Mouse (Mus musculus): ENCODE measurements around the gene Gm10226.

- no peak for TF ChIP-seq HCFC1 (IDR thresholded peaks at IDR 0.05; ENCODE audit: borderline replicate concordance, insufficient read depth, low read length)
- no peak for TF ChIP-seq CHD2 (IDR thresholded peaks at IDR 0.05; ENCODE audit: low read depth, low read length)
- TF ChIP-seq ZC3H11A (IDR thresholded peaks at IDR 0.05; ENCODE audit: borderline replicate concordance, low read depth, low read length), result no peak
Measured at GRCm38 (mm10) chr17:21703414-21703813, 11.8 kb downstream of the Gm10226 start.
